Mouse (Mus musculus) gonadal fat pad, adult 2 months (tissue): ENCODE data around the gene Coa7. TPM values are rescaled to one million over a fixed set of nuclear protein-coding genes. Genes with fewer than 3 reads are reported as not detected.
A peak's percentile ranks its signal among the peaks of the same experiment; 100 is the strongest.
"Not testable (repeated sequence)": the region's sequence is repeated elsewhere in the genome, so short reads cannot be mapped to it uniquely, and the experiment has no call there.

ENCODE experiments used
- DNase-seq: peaks from one replicate; pipeline ENCODE4 v3.0.0-alpha.2; 2012; ENCODE audit warnings: low read depth
- polyA plus RNA-seq: library from polyadenylated mRNA; depleted of rRNA; stranded (reverse); fragments of >200 nt; gene quantifications from 2 replicates; pipeline ENCODE4 v1.2.3, GENCODE M21; 2012

The Coa7 gene
- polyA plus RNA-seq, 1 experiment = 14.3 TPM

GRCm38 (mm10) chr4:108339277-108339690, 11.3 kb downstream of the Coa7 start:
- DNase-seq = no peak

DNA sequence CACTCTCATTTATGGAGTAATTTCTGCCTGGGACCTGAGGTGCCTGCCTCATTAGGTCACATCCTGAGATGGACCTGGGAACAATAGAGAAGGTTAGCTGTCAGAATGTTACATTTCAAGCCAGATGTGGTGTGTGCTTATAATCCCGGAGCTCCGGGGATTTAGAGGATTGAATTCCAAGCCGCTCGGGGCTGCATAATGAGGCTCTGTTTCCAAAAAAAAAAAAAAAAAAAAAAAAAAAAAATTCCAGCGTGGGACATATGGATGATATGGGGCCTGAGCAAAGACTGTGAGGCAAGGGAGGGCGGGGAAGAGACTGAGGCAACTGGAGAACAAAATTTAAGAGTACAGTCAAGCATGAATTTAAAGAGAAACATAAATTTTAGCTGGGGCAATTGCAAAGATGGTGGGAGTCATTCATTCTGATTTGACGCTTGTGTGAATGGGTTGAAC, 16.7 kb downstream of the Coa7 start:
- DNase-seq = no peak

- DNase-seq = no peak
These were observed 17.9 kb downstream of the Coa7 start for GRCm38 (mm10) chr4:108345826-108346225.

- DNase-seq = peak; percentile 83
These were observed 19.2 kb downstream of the Coa7 start for GRCm38 (mm10) chr4:108347111-108347510.

DNA sequence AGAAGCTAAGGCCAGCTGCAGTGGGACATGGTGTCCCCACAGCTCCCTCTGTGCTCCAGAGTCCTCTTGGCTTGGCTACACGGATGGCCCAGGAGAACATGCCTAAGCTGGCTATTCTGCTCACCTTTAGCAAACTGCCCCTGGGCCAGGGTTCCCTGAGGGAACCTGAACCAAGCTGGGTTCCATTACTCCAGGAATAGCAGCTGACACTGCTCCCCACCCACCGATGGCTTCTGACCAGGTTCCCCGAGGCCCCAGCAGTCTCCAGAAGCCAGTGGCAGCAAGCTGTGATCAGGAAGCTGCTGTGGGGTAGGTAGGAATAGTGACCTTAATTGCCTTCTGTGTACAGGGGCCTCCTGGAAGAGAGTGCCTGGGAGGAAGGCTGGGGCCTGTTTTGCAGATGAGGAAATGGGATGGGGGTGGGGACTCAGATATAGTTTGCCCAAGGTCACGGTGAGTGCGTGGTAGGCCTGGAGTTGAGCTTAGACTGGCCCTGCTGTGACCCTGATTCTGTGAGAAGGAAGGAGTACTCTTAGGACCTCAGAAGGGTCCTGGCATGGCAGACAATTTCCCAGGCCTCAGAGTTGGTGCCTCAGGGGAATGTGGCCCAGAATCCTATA, 20.4 kb downstream of the Coa7 start:
- no peak for DNase-seq

- no peak for DNase-seq
These were observed 21.1 kb downstream of the Coa7 start for GRCm38 (mm10) chr4:108349064-108349463.

GRCm38 (mm10) chr4:108349836-108350547, 22.1 kb downstream of the Coa7 start:
- no peak for DNase-seq

- no peak for DNase-seq
These were observed 22.9 kb downstream of the Coa7 start for GRCm38 (mm10) chr4:108350819-108351218.

- not testable (repeated sequence) for DNase-seq
These were observed 25.7 kb downstream of the Coa7 start for GRCm38 (mm10) chr4:108353591-108353990.

GRCm38 (mm10) chr4:108357458-108357857, 29.5 kb downstream of the Coa7 start:
- no peak for DNase-seq

DNA sequence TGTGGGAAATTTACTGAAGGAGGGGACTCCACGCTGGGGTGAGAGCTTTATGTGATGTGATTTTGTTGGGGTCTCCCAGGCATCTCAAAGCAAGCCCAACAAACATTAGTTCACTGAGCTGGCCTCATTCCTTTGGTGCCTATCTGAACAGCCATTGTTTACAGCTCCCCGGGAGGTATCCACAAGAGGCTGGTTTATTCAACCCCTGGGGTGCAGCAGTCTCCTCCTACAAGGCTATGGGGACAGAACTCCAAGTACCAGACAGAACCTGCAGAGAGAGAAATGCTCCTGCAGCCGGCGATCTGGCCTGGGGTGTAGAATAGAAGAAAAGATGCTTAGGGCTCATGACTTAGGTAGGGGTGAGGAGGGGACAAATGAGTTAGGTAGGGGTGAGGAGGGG, 30.6 kb downstream of the Coa7 start:
- no peak for DNase-seq

- no peak for DNase-seq
These were observed 32.5 kb downstream of the Coa7 start for GRCm38 (mm10) chr4:108360136-108361055.

GRCm38 (mm10) chr4:108362321-108363261, 34.7 kb downstream of the Coa7 start:
- DNase-seq = no peak

GRCm38 (mm10) chr4:108363355-108364110, 35.6 kb downstream of the Coa7 start:
- DNase-seq = no peak

GRCm38 (mm10) chr4:108364111-108364476, 36.2 kb downstream of the Coa7 start:
- no peak for DNase-seq

DNA sequence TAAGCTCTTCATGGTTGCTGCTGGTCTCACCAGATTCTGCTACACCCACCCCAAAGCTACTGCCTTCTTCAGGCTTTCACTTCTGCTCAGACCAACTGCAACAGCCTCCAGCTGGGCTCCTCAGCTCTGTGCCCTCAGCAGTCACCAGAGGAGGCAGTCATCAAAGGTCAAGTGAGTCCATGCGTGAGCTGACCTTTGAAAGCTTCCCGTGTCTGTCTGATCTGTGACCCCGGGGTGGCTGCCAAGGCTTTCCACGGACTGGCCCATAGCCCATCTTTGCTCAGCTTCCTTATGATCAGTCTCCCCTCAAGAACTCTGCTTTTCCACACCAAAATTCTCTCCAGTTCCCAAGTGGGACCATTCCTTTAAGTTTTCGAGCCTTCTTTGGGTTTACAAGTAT, 41.3 kb downstream of the Coa7 start:
- DNase-seq = no peak

DNA sequence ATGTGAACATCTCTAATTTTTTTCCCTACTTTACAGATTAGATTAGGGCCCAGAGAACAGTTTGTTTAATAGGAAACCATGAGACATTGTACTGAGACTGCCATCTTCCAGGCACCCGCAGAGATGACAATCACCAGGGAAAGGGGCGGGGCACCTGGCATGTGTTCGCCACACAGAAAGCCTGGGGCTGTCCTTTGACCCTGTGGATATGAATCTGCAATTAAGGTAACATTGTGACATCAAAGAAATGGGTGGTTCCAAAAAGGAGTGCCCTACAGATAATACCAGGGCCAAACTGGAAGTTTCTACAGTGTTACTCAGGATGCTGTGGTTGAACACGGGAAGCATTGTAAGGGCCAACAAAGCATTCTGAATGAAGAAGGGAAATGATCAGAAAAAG, 42.5 kb downstream of the Coa7 start:
- no peak for DNase-seq

GRCm38 (mm10) chr4:108371421-108371820, 43.5 kb downstream of the Coa7 start:
- DNase-seq = no peak

DNA sequence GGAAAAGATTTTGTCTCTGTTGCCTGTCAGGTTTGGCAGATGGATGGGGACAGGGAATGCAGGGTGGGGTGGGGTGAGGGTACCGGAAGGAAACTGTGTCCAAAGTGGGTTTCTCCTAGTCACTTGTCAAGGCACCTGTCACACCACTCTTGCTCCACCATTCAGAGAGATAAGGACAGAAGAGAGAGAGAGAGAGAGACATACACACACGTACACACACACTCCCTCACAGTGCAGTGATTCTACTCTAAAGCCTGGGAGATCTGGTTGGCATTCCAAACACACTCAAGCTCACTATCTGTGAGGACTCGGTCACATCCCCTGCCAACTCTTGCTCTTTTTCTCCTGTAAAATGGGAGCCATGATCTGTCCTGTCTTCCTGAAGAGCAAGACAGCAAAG, 44.2 kb downstream of the Coa7 start:
- no peak for DNase-seq

- DNase-seq = no peak
These were observed 51.5 kb downstream of the Coa7 start for GRCm38 (mm10) chr4:108379476-108379875.

- no peak for DNase-seq
These were observed 52.2 kb downstream of the Coa7 start for GRCm38 (mm10) chr4:108380146-108380545.
